Mouse (Mus musculus) hindbrain, postnatal 0 days (tissue): Measurements from ENCODE around the gene Prkci. TPM values are rescaled to one million over a fixed set of nuclear protein-coding genes. Genes with fewer than 3 reads are reported as not detected.
A peak's percentile ranks its signal among the peaks of the same experiment; 100 is the strongest.

Experiments used
- ATAC-seq: fragments of 200-750 bp; cut with Nextera tagmentation; 2 replicates; pipeline ENCODE4 v1.8.0; 2017; ENCODE audit warnings: mild to moderate bottlenecking, moderate TSS enrichment, moderate library complexity
- DNase-seq: peaks from one replicate; pipeline ENCODE4 v3.0.0-alpha.2; 2015; ENCODE audit warnings: low spot score
- H3K27ac ChIP-seq: fragments of 300-500 bp; sonication (generic); 2 replicates; pipeline ENCODE4 v1.5.1; 2014; ENCODE audit warnings: mild to moderate bottlenecking
- H3K27me3 ChIP-seq: fragments of 300-500 bp; sonication (generic); 2 replicates; pipeline ENCODE4 v1.6.1; 2014; ENCODE audit warnings: low read length, mixed read lengths; ENCODE audit not compliant: insufficient read depth
- H3K36me3 ChIP-seq: fragments of 300-500 bp; sonication (generic); 2 replicates; pipeline ENCODE4 v1.6.1; 2014; ENCODE audit warnings: low read length, mixed read lengths; ENCODE audit not compliant: insufficient read depth
- H3K4me1 ChIP-seq: fragments of 300-500 bp; sonication (generic); 2 replicates; pipeline ENCODE4 v1.6.1; 2014; ENCODE audit warnings: antibody characterized with exemption, low read length, mixed read lengths; ENCODE audit not compliant: insufficient read depth
- H3K4me2 ChIP-seq: fragments of 300-500 bp; sonication (generic); 2 replicates; pipeline ENCODE4 v1.6.1; 2014; ENCODE audit warnings: low read depth, mild to moderate bottlenecking, low read length, moderate library complexity, mixed read lengths
- H3K4me3 ChIP-seq: fragments of 300-500 bp; sonication (generic); 2 replicates; pipeline ENCODE4 v1.5.1; 2014; ENCODE audit warnings: low read length
- H3K9ac ChIP-seq: fragments of 300-500 bp; sonication (generic); replicated peaks from 2 replicates; pipeline ENCODE4 v1.6.1; 2014; ENCODE audit warnings: mild to moderate bottlenecking, low read length, moderate library complexity, mixed read lengths
- H3K9me3 ChIP-seq: fragments of 300-500 bp; sonication (generic); 2 replicates; pipeline ENCODE4 v1.6.1; 2016; ENCODE audit warnings: low read length, mixed read lengths
- CTCF ChIP-seq: IDR thresholded peaks from 2 replicates; pipeline ENCODE4 v1.5.1; 2016; ENCODE audit warnings: antibody characterized with exemption, control low read depth, low read depth
- WGBS: fragments of 180-500 bp; shearing (Covaris S2); extraction: QIAGEN DNeasy Blood & Tissue Kit; methylation state at CpG from one replicate; pipeline ENCODE4 v1.1.7; 2014; 5-methylcytosine and 5-hydroxymethylcytosine counted together
- polyA plus RNA-seq: library from polyadenylated mRNA; unstranded; fragments of >200 nt; fragmentation: Nextera tagmentation; extraction: Ambion mirVana; gene quantifications from 2 replicates; pipeline ENCODE4 v1.2.1, GENCODE M21; 2015
- total RNA-seq: library from RNA; depleted of rRNA; stranded (reverse); fragments of >200 nt; gene quantifications from 2 replicates; pipeline ENCODE4 v1.2.3, GENCODE M21; 2014

The Prkci gene
- total and polyA plus RNA-seq, 2 experiments from 2014 or later = 20.8 to 45.2 TPM

DNA sequence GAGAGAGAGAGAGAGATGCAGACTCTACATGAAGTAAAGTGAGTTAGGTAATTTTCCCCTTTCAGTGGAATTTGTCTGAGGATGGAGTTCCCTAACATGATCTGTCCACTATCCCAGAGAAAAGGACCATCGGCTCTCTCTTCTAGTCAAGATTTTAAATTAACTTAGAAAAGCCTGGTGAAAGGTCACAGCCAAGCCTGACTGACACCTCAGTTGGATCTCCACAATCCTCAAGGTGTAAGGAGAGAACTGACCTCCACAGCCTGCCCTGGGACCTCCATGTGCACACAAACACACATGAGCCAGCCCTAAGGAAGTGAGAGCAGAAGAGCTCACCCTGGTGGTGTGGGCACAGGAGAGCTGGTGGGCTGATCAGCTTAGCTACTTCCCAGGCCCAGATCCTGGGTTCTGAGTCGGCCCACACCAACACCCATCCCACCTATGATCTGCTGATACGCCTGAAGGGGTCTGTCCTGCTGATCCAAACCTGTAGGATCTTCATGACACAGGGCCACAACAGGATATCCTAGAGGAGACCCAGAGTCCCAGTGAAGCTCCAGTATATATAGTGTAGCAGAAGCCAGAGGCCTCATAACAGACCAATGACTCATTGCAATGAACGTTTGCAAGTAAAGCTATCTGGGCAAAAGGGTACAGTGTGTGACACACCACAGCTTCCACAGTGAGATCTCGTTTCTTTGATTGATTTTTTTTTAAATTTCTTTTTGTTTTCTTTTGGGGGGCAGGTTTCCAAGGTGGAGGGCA, 13.7 kb upstream of the Prkci start:
- DNase-seq = no peak
- 79% methylated on average over 5 of the region's 5 CpGs for WGBS
- Histone ChIP-seq H3K27me3 (no peaks in the 10 kb centered on the region), H3K4me1 (no peaks in the 10 kb centered on the region), H3K9ac (no peak overlapping the region), H3K36me3 (no peaks in the 10 kb centered on the region), H3K27ac (no peak overlapping the region), H3K4me2 (no peak overlapping the region), H3K9me3 (no peaks in the 10 kb centered on the region), H3K4me3 (no peak overlapping the region)
- no peak for TF ChIP-seq CTCF
- no peak for ATAC-seq

GRCm38 (mm10) chr3:30982924-30983536, 12.5 kb upstream of the Prkci start:
- H3K9ac ChIP-seq = no peak overlapping the region
- no peak overlapping the region for H3K4me2 ChIP-seq
- H3K9me3 ChIP-seq = no peaks in the 10 kb centered on the region
- 74% methylated on average over 8 of the region's 8 CpGs for WGBS
- no peak for ATAC-seq
- H3K36me3 ChIP-seq = no peaks in the 10 kb centered on the region
- H3K4me1 ChIP-seq = no peaks in the 10 kb centered on the region
- H3K4me3 ChIP-seq = no peak overlapping the region
- H3K27ac ChIP-seq = no peak overlapping the region
- TF ChIP-seq CTCF = no peak
- H3K27me3 ChIP-seq = no peaks in the 10 kb centered on the region
- DNase-seq = no peak

GRCm38 (mm10) chr3:30987396-30988318, 7.9 kb upstream of the Prkci start:
- Histone ChIP-seq H3K9ac (no peak overlapping the region), H3K4me1 (no peaks in the 10 kb centered on the region), H3K9me3 (no peaks in the 10 kb centered on the region), H3K4me2 (no peak overlapping the region), H3K36me3 (no peaks in the 10 kb centered on the region), H3K4me3 (no peak overlapping the region), H3K27ac (no peak overlapping the region), H3K27me3 (no peaks in the 10 kb centered on the region)
- ATAC-seq (no peak), DNase-seq (no peak)
- no peak for TF ChIP-seq CTCF
- WGBS = 92% methylated on average over 9 of the region's 9 CpGs

GRCm38 (mm10) chr3:30992161-30992560, 3.4 kb upstream of the Prkci start:
- Histone ChIP-seq H3K27me3 (no peaks in the 10 kb centered on the region), H3K4me2 (no peak overlapping the region), H3K9me3 (no peaks in the 10 kb centered on the region), H3K27ac (no peak overlapping the region), H3K4me1 (peaks cover 5% of the 10 kb centered on the region; the same call in 1 of the 2 replicates), H3K36me3 (no peaks in the 10 kb centered on the region), H3K9ac (no peak overlapping the region), H3K4me3 (no peak overlapping the region)
- 80% methylated on average over 7 of the region's 7 CpGs for WGBS
- ATAC-seq (no peak), DNase-seq (no peak)
- TF ChIP-seq CTCF = no peak

DNA sequence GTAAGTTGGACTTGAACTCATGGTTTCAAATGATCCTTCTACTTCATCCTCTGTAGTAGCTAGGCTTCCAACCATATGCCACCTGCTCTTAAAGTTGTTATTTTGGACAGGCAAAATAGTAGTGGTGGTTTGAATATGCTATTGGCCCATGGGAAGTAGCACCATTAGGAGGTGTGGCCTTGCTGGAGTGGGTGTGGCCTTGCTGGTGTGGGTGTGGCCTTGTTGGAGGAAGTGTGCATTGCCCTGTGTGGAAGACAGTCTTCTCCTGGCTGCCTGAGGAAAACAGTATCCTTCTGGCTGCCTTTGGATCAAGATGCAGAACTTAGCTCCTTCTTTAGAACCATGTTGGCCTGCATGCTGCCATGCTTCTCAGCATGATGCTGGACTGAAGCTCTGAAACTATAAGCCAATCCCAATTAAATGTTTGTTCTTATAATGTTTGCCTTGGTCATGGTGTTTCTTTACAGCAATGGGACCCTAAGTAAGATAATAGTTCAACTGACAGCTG, 2.4 kb upstream of the Prkci start:
- H3K9ac ChIP-seq = no peak overlapping the region
- TF ChIP-seq CTCF = no peak
- H3K4me3 ChIP-seq = no peak overlapping the region
- H3K27me3 ChIP-seq = no peaks in the 10 kb centered on the region
- no peak overlapping the region for H3K4me2 ChIP-seq
- ATAC-seq (no peak), DNase-seq (no peak)
- H3K4me1 ChIP-seq = peaks cover 8% of the 10 kb centered on the region
- no peaks in the 10 kb centered on the region for H3K9me3 ChIP-seq
- no peaks in the 10 kb centered on the region for H3K36me3 ChIP-seq
- no peak overlapping the region for H3K27ac ChIP-seq

- no peaks in the 10 kb centered on the region for H3K9me3 ChIP-seq
- 19% methylated on average over 6 of the region's 6 CpGs for WGBS
- DNase-seq = no peak
- no peak for ATAC-seq
- H3K4me1 ChIP-seq = peaks cover 8% of the 10 kb centered on the region
- H3K36me3 ChIP-seq = no peaks in the 10 kb centered on the region
- no peak for TF ChIP-seq CTCF
- no peaks in the 10 kb centered on the region for H3K27me3 ChIP-seq
- peak overlapping the region; percentile 72 for H3K4me3 ChIP-seq
- peak overlapping the region; percentile 86; the same call in 1 of the 2 replicates for H3K27ac ChIP-seq
- peak overlapping the region; percentile 67 for H3K4me2 ChIP-seq
- peak overlapping the region; percentile 67 for H3K9ac ChIP-seq
These were observed 688 bp upstream of the Prkci start for GRCm38 (mm10) chr3:30994859-30995258.
